Mouse (Mus musculus) liver, adult 2 months (tissue): ENCODE measurements around the gene Klhdc2.

ENCODE experiments used
- CTCF ChIP-seq: fragments of 200-500 bp; IDR thresholded peaks from 2 replicates; pipeline ENCODE4 v1.5.1; 2011; ENCODE audit warnings: low read depth, low read length, control low read depth
- POLR2A ChIP-seq: fragments of 200-500 bp; IDR thresholded peaks from 2 replicates; pipeline ENCODE4 v1.6.1; 2011; ENCODE audit warnings: low read length, control low read depth; ENCODE audit not compliant: insufficient read depth; ENCODE audit errors: extremely low read depth

GRCm38 (mm10) chr12:69265031-69265430 lies 31.4 kb upstream of the Klhdc2 start:
- TF ChIP-seq POLR2A = no peak
- no peak for TF ChIP-seq CTCF
